Mouse (Mus musculus) embryo, embryonic 11 days (tissue): ENCODE measurements around the gene Nodal.

Experiments used
- DNase-seq: peaks from one replicate; pipeline ENCODE4 v3.0.0-alpha.2; 2015

The Nodal gene

GRCm38 (mm10) chr10:61417672-61418071 lies at the start of gene Nodal:
TSS of gene Nodal (plus strand) at chr10:61417972.
- DNase-seq = no peak

GRCm38 (mm10) chr10:61369755-61370154 lies 48.0 kb upstream of the Nodal start:
- no peak for DNase-seq

GRCm38 (mm10) chr10:61370273-61370979 lies 47.3 kb upstream of the Nodal start:
- peak; percentile 59 for DNase-seq

- no peak for DNase-seq
Measured at GRCm38 (mm10) chr10:61371884-61372584, 45.7 kb upstream of the Nodal start.

- no peak for DNase-seq
Measured at GRCm38 (mm10) chr10:61372585-61372923, 45.2 kb upstream of the Nodal start.

- peak; percentile 64 for DNase-seq
Measured at GRCm38 (mm10) chr10:61374076-61374475, 43.7 kb upstream of the Nodal start.

- DNase-seq = no peak
Measured at GRCm38 (mm10) chr10:61374771-61375481, 42.8 kb upstream of the Nodal start.

- no peak for DNase-seq
Measured at GRCm38 (mm10) chr10:61378050-61378449, 39.7 kb upstream of the Nodal start.

- DNase-seq = no peak
Measured at GRCm38 (mm10) chr10:61378698-61379097, 39.1 kb upstream of the Nodal start.

GRCm38 (mm10) chr10:61379340-61380040 lies 38.3 kb upstream of the Nodal start:
- DNase-seq = no peak

GRCm38 (mm10) chr10:61380186-61380585 lies 37.6 kb upstream of the Nodal start:
- DNase-seq = no peak

GRCm38 (mm10) chr10:61381823-61382222 lies 35.9 kb upstream of the Nodal start:
- DNase-seq = no peak

- DNase-seq = no peak
Measured at GRCm38 (mm10) chr10:61382281-61382731, 35.5 kb upstream of the Nodal start.

GRCm38 (mm10) chr10:61383021-61383714 lies 34.6 kb upstream of the Nodal start, which contains the start of gene Pald1:
TSS of gene Pald1 (minus strand) at chr10:61383530.
- peak; percentile 91 for DNase-seq

- DNase-seq = no peak
Measured at GRCm38 (mm10) chr10:61383715-61384047, 34.1 kb upstream of the Nodal start.

- no peak for DNase-seq
Measured at GRCm38 (mm10) chr10:61385174-61385573, 32.6 kb upstream of the Nodal start.

- DNase-seq = no peak
Measured at GRCm38 (mm10) chr10:61386284-61386683, 31.5 kb upstream of the Nodal start.

GRCm38 (mm10) chr10:61389020-61389419 lies 28.8 kb upstream of the Nodal start:
- no peak for DNase-seq

GRCm38 (mm10) chr10:61390148-61390547 lies 27.6 kb upstream of the Nodal start:
- DNase-seq = no peak

- DNase-seq = no peak
Measured at GRCm38 (mm10) chr10:61392584-61392983, 25.2 kb upstream of the Nodal start.

GRCm38 (mm10) chr10:61394476-61395136 lies 23.2 kb upstream of the Nodal start:
- no peak for DNase-seq

- no peak for DNase-seq
Measured at GRCm38 (mm10) chr10:61398125-61398524, 19.6 kb upstream of the Nodal start.
